Mouse (Mus musculus) G1E-ER4 (cell line): ENCODE measurements around the gene Aldh16a1. TPM values are rescaled to one million over a fixed set of nuclear protein-coding genes. Genes with fewer than 3 reads are reported as not detected.

Experiments used
- GATA1 ChIP-seq: IDR thresholded peaks from one replicate; pipeline ENCODE4 v1.8.0; 2012; ENCODE audit warnings: low read length, inconsistent platforms
- polyA plus RNA-seq: library from polyadenylated mRNA; stranded (reverse); fragments of >175 nt; gene quantifications from 2 replicates; pipeline ENCODE4 v1.2.3, GENCODE M21; 2012

Gene Aldh16a1
- polyA plus RNA-seq, 1 experiment = 150 TPM

DNA sequence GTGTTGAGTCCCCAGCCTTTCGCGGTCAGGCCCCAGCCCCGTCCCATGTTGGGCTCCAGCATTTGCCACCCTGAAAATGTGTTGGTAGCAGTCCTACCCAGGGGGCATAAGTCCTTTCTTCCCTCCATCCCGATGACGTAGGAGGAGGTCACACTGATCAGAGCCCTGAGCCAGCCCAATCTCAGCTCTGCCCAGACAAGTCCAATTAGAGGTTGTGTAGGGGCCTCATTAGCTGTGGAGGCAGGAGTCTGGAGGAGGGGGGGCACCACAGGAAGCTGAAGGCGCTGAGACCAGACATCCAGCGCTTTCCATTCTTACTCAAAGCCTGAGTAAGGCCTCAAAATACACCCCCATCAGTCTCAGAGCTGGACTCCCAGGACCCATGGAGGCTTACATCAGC lies 31.5 kb upstream of the Aldh16a1 start:
- TF ChIP-seq GATA1 = no peak

DNA sequence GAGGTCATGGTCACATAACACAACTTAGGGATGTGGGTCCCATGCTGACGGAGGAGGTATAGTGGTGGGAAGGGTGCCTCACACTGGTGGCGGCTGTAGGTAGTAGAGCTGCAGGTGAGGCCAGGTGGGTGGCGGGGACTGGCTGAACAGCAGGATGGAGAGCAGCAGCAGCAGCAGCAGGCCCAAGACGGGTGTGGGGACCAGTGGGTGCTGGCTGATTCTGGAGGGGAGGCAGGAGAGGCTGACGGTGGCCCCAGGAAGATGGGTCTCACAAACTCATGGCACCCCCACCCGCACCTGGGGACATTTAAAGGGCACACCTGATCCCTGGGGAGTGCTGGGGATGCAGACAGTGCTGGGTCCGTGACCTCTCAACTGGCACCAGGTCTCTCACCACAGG lies 29.3 kb upstream of the Aldh16a1 start:
- no peak for TF ChIP-seq GATA1

DNA sequence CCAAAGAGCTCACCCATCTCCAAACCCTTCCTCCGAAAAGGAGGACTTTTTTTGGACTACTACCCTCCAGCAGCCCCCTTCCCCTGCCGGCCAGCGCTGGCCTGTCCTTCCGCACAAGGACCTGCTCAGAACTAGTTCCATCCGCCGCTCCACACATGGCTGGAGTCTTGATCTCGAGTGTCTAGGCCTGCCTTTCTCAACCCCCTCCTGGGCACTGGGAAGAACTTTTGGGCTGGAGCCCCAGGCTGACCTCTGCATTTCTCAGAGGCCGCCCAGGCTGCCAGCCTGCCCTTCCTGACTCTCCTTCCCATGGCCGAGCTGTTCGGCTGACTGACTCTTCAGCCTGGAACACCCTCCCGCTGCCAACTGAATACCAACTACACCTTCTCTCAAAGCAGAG lies 28.2 kb upstream of the Aldh16a1 start:
- no peak for TF ChIP-seq GATA1

DNA sequence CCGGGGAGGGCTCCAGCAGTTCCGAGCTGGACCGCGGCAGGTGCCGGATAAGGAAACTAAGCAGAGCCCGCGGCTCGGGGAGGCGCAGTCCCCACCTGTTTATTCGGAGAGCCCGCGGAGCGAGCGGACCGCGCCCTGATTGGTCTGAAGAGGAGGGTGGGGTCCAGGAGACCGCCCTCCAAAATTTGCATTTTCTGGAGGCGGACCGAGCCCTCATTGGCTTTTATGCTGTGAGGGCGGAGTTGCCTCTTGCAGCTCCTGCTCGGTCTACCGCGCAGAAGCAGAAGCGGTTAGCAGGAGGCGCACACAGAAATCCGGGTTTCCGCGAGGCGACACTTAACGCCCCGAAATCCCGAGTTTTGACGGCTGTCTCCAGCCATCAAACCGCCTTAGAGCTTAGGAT lies 27.8 kb upstream of the Aldh16a1 start:
- no peak for TF ChIP-seq GATA1

DNA sequence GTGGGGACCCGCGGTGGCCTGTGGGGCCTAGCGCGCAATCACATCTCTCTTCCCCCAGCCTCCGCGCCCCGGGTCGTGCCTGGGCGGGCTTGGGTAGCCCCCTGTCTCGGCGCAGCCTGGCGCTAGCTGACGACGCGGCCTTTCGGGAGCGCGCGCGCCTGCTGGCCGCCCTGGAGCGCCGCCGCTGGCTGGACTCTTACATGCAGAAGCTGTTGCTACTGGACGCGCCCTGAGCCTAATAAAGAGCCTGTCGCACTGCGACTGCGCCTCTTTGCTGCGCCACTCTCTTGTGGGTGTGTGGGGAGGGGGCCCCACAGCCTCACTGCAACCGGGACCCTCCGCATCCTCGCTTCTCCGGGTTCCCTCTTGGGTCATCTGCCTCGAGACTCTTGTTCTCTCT lies 27.2 kb upstream of the Aldh16a1 start:
- no peak for TF ChIP-seq GATA1

DNA sequence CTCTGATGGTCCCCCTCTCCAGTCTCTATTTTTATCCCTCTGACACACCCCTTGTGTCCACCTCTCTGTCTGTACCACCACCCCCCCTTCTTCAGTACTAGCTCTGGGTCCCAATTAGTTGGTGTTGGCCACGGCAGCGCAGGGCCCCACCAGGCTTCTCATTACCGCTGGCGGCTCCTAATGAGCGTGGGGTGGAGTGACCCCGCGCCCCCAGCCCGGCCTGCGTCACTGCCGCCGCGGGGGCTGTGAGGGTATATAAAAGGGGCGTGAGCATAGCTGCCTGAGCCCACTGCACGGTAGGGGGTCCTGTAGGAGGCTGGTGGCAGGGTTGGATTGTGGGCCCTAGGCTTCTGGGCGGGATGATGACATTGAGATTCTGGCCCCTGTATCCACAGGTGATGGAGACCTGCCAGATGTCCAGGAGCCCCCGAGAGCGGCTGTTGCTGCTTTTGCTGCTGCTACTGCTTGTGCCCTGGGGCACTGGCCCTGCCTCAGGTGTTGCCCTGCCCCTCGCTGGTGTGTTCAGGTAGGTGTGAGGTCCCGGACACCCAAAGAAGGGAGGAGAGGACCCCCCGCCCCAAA lies 26.6 kb upstream of the Aldh16a1 start, which contains the start of gene Pth2:
TSS of gene Pth2 (plus strand) at position 100 of the 582 bp plus-strand sequence.
- TF ChIP-seq GATA1 = no peak

DNA sequence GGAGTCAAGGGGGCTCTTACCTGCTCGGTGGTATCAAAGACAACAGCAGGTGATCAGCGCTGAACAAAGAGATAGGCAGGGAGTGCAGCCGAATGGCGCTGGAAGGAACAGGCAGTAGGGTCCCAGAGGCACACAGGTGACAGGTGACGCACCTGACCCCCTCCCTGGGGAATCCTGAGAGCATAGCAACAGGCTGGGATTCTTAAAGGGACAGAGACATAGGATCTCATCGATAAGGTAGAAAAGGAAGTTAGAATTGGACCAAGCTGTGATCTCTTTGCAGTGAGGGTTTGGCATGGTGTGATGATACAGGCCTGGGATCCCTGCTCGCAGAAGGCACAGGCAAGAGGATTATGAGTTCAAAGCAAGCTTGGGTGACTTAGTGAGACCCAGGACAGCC lies 25.1 kb upstream of the Aldh16a1 start, which contains the start of gene Gfy:
TSS of gene Gfy (minus strand) at position 101 of the 400 bp plus-strand sequence.
- TF ChIP-seq GATA1 = no peak

DNA sequence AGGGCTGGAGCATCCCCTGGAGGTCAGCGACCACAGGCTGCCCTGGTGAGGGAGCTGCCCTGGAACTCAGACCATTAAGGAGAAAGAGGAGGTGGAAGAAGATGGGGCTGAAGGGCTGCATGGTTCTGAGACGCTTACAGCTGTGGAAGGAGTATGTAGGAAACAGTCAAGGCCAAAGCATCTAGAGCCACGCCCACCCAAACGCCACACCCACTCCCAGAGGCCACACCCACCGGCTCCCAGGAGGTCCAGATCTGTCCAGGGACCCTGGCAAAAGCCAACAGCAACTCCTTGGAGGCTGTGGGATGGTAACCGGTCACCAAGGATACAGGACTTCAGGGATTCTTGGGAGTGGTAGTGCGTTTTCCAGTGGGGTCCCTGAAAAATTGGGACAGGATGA lies 24.2 kb upstream of the Aldh16a1 start:
- no peak for TF ChIP-seq GATA1

DNA sequence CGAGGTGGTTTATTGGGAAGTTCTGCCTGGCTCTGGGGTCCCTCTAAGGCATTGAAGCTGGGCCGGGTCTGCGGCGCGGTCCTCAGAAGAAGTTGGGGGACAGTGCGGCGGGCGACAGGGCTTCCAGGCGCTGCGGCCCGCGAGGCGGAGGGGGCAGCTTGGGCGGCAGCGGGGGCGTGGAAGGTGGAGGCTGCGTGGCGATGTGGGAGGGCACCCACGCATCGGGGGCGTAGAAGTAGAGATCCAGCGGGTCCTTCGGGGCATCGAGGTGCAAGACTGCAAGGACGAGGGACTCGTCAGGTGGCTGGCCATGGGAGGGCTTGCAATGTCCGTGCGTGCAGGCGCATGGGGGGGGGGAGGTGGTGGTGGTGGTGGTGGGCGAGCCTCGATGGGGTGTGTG lies 22.0 kb upstream of the Aldh16a1 start:
- TF ChIP-seq GATA1 = no peak

DNA sequence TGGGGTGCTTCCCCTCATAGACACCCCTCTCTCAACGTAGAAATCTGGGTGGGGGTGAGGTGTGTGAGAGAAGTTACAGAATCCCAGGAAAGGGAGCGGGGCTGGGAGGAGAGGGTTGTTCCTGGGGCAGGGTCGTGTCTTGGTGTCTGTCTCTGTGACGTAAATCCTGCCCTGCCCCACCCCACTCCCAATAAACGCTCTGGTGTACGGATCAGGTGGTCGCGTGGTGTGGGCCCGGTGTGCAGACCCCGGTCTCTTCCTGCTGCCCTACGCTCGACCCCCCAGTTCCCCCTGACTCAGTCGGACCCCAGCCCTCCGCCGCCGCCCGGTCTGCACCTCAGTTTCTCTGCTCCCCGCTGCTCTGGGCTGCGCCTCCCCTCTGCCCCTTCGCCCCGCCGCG lies 21.5 kb upstream of the Aldh16a1 start:
- no peak for TF ChIP-seq GATA1

DNA sequence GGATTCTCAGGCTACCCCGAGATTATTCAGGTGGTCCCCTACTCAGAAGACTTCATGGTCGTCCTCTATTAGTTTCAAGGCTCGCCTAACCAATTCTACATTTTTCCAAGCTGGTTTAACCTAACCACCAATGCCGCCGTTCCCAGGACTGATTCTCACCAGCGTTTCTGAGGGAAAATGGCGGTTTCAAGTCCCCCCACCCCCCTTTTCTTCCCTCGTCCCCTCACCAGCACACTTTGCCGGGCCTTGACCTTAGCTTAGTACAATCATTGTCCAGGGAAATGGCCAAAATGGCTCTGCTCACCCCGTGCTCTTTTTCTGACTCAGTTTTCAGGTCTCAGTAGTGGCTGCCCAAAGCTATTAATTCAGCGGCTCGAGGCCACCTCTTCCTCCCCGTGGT lies 21.0 kb upstream of the Aldh16a1 start:
- TF ChIP-seq GATA1 = no peak

DNA sequence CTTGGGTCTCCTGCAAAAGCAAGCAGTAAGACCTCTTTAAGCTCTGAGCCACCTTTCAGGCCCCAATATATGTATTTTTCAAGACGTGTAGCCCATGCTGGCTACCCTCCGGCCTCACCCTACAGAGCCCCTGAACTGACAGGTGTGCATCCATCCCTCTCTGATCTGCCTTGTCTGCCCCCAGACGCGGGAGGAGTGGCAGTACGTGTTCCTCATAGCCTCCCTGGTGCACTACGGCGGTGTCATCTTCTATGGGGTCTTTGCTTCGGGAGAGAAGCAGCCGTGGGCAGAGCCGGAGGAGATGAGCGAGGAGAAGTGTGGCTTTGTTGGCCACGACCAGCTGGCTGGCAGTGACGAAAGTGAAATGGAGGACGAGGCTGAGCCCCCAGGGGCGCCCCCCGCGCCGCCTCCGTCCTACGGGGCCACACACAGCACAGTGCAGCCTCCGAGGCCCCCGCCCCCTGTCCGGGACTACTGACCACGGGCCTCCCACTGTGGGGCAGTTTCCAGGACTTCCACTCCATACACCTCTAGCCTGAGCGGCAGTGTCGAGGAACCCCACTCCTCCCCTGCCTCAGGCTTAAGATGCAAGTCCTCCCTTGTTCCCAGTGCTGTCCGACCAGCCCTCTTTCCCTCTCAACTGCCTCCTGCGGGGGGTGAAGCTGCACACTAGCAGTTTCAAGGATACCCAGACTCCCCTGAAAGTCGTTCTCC lies 20.3 kb upstream of the Aldh16a1 start:
- no peak for TF ChIP-seq GATA1

DNA sequence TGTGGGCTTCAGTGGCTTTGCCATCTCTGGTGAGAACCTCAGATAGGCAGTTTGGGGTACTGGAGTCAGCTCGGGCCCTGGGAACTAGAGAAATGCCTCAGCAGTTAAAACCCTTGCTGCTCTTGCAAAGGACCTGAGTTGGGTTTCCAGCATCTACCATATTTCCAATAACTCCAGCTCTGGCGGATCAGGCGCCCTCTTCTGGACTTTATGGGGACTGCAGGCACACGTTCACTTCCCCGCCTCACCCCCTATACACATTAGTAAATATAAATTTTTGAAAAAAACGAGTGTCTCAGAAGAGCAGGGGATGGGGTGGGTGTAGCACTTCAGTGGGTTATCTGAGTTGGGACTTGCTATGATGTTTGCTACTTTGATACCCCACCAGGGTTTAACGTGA lies 18.6 kb upstream of the Aldh16a1 start:
- TF ChIP-seq GATA1 = no peak

DNA sequence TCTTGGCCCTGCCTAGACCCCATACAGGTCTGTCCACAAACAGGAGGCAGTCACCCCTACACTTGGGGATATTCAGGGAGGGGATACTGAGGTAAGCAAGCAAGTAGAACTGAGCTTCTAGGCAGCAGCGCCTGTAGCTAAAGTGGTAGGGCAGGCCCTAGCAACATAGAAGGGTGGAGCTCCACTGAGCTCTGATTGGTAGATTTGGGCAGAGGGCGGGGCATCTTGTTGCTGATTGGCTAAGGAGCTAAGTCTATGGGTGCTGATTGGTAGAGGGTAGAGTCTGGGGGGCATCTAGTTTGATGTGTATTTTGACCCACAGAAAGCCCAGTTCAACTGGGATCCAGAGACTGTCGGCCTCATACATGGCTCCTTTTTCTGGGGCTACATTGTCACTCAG lies 15.1 kb upstream of the Aldh16a1 start:
- no peak for TF ChIP-seq GATA1

DNA sequence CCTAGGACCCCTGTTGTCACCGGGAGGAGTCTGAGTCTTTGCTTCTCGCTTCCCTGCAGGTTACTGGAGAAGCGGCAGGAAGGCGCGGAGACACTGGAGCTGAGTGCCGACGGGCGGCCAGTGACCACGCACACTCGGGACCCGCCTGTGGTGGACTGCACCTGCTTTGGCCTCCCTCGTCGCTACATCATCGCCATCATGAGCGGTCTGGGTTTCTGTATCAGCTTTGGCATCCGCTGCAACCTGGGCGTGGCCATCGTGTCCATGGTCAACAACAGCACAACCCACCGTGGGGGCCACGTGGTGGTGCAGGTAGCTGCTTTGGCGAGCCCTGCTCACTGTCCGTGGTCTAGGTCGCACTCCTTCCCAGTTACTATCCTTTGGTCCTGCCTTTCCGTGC lies 14.3 kb upstream of the Aldh16a1 start:
- TF ChIP-seq GATA1 = no peak

DNA sequence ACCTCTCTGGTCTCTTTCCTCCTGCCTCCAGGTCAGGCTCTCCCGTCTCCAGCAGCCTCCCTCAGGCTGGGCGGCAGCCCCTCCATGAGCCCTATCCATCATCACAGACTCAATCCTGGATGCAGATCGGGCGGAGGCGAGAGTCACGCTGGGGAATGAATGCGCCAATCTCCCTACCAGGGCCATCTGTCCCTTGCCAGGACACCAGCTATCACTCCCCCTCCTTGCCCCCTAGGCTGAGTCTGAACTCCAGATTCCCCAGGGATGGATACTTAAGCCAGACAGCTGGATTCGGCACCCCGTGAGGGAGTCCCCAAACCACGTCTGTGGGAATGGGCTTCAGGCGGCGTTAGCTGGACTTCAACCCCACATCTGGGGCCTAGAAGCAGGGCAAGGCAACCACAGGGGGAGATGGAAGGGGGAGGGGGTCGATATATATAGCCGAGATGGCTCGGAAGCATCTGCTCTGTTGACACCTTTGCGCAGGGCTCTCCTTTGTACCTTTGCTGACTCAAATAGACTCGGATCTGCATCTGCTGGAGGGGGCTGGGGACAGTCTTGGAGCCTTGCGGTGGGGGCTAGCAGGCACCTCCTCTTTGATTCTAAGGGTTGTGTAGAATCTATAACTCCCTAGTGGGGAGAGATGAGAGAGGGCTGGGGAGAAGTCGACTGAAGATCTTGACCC lies 13.5 kb upstream of the Aldh16a1 start:
- no peak for TF ChIP-seq GATA1

DNA sequence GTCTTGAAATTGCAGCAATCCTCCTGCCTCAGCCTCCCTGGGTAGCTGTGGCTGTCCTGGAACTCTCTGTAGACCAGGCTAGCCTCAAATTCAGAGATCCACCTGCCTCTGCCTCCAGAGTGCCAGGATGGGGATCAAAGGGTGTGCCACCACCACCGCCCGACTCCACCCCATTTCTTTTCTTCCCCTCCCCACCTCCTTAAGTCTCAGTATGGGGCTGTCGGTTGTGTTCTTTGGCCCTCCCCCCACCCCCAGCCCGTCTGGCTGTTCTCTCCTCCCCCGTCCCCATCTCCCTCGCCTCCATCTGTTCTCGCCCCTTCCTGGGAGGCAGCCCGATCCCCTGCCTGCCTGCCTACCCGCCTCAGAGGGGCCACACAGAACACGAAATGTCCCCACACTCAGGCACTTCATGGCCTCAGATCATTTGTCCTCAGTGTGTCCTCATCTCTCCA lies 12.6 kb upstream of the Aldh16a1 start:
- TF ChIP-seq GATA1 = no peak
